Mouse (Mus musculus): ENCODE results near the gene Celf2.

The Celf2 gene

GRCm38 (mm10) chr2:7171087-7171696, 338.2 kb downstream of the Celf2 start:
- no peak for DNase-seq

DNA sequence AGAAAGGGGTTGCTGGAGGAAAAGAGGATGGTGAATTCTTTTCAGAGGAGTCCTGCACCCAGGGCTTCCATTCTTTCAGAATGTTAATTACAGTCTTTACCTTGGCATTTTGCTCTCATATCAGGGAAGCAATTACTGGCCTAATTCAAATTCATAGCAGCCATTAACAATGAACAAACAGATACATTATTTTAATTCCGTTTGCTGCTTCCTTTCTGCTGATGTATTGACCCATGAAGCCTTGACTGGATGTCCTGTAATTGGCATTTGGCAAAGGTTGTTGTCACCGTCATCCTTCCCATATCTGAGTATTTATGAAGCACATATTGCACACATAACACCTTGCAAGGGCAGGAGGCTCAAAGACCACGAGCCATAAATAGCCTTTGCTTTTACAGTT, 343.6 kb downstream of the Celf2 start:
- DNase-seq = no peak

DNA sequence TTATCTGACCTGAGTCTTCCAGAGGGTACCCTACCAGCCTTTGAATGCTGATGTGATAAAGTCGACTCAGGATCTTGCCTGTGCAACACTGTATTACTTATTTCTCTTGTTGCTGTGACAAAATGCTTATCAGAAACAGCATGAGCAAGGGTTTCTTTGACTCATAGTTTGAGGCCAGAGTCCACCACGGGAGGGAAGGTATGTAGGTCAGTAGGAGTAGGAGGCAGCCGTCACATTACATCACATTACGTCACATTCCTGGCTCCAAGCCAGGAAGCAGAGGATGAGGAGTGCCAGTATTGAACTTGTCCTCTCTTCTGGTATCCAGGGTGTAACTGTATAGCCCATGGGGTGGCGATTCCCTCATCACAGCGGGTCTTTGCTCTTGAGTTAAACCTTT, 349.3 kb downstream of the Celf2 start:
- no peak for DNase-seq

DNA sequence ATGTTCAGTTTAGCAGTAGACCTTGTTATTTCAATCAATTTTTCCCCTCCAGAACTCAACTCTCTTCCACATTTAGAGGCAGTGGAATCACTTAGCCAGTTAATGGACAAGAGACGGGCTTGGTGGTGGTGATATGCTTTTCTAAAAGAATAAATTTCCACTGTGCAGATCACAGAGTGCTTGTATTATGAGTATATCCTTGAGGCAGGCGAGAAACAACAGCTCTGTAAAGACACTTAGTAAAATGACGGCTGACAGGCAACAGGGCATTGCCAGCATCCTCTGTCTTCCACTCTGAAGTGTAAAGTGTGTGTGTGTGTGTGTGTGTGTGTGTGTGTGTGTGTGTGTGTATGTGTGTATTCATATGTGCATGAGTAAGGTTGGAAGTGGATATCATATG, 362.1 kb downstream of the Celf2 start:
- DNase-seq = no peak

- DNase-seq = no peak
Measured at GRCm38 (mm10) chr2:7145541-7146043, 363.8 kb downstream of the Celf2 start.

- no peak for DNase-seq
Measured at GRCm38 (mm10) chr2:7144871-7145270, 364.5 kb downstream of the Celf2 start.

- DNase-seq = no peak
Measured at GRCm38 (mm10) chr2:7123366-7123765, 386.0 kb downstream of the Celf2 start.

DNA sequence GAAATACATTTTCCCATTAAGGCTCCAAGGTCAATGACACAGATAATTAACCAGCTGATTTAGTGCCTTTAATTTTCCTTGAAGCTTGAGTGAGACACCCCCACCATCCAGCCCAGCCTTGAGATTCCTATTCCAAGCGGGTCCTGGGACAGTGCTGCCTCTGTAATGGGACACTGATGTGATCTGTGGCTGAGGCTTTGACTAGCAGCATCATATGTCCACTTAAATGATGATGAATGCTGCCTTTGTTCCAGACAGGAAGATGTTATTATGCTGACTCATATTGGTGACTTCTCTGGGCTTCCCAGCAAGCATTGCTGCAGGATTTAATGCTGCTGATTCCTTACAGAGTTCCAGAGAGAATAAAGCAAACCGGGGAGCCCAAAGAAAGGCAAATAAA, 393.6 kb downstream of the Celf2 start:
- no peak for DNase-seq

DNA sequence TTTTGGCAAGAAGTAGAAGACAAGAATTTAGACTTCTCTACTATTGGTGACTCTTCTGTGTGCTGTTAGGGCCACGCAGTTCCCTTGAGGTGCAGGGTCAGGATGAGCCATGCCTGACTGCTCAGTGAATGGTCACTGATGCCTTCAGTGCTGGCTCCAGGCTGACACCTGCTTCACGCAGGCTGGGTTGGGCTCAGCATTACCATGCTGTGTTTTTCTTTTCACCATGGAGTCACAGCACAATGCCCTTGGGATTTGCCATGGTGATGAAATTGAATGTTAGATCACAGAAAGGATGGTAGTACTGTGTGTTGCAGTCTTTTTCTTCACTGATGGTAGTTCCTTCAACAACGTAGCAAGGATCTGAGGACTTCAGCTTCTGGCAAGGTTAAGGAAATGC, 394.2 kb downstream of the Celf2 start:
- no peak for DNase-seq

DNA sequence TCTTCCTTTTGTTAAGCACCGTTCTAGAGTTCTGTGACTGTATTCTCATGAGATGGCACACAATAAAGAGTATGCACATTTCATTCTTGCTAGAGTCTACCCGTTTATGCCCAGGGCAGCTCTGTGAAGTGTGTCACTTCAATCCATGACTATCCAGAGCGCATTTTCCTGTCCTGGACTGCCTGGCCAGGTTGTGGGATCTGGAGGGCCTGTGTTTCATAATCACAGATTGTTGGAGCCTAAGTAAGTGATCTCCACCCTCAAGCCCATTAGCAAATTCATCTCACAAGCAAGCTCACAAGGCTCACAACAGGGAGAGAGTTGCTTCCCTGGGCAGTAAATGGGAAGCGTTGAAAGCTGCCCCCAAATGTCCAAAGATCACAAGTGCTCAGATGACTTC, 395.6 kb downstream of the Celf2 start:
- no peak for DNase-seq

DNA sequence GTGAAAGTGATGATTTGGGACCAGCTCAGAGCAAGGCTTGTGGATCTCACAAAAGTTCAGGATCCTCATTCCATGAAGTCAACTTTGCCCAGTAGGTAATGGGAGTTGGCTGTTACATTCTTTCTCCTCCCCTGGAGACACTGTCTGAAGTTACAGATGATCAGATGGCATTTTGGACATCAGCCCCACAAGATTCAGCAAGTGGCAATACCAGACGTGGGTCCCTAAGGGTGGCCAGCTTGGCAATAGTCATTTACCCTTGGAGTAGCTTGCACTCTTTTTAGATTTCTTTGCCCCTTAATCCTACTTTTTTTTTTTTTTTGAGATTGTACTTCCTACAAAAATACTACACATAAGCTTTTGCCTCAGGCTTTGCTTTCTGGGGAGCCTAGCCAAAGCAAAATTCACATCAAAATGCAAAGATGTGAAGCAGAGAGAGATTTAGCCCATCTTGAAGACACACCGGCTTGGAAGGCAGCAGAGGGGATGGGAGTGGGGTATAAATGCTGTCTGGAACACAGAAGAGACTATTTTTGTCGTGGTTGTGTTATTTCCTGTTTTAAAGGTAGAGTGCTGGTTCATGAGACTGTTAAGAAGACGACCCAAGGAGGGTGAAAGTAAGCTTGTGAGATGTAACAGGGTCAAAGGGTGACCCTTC, 397.1 kb downstream of the Celf2 start:
- DNase-seq = no peak

DNA sequence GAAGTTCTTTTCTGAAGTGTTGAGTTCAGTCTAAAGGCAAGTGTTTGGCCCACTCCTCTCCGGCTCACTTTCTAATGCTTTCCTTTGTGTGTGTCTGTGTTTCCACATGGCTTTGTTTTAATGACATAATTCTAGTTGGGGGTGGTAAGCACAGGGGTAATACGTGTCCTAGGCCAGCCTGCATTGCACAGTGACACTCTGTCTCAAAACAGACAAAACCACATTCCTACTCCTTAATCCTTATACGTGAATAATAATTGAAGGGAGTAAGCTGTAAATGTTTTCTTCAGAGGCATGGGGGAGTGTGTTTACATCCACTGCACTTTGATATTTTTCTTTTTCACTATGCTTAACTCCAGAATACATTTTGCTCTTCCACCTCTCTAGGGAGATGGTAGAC, 415.9 kb downstream of the Celf2 start:
- no peak for DNase-seq

DNA sequence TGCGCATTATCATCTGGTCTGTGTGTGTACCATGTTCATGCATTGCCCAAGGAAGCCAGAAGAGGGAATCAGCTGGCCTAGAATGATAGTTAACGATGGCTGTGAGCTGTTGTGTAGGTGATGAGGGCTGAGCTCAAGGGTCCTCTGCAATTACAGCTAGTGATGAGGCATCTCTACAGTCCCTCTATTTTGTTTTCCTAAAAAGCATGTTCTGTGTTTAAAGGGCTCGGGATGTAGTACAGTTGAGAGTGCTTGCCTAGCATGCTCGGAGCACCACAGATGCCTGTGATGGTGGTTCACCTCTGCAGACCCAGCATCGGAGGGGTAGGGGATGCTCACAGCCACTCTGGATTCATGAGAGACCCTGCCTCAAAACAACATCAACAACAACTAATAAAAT, 416.7 kb downstream of the Celf2 start:
- no peak for DNase-seq

DNA sequence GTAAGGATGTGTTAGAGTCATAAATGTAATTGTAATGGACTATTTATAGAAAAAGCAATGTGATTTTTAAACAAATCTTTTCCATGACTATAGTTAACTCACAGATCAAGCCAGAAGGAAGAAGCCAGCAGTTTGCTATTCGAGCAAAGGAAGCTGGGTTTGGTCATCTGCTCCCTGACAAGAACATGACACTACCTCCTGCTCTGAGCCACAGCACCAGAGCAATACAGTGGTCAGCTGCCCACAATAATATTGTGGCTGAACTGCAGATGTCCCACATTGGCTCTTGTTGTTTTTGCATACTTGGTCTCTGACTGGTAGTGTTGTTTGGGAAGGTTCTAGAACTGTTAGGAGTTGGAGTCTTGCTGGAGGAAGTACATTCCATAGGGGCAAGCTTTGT, 418.9 kb downstream of the Celf2 start:
- no peak for DNase-seq

GRCm38 (mm10) chr2:7089069-7089834, 420.1 kb downstream of the Celf2 start:
- DNase-seq = no peak

DNA sequence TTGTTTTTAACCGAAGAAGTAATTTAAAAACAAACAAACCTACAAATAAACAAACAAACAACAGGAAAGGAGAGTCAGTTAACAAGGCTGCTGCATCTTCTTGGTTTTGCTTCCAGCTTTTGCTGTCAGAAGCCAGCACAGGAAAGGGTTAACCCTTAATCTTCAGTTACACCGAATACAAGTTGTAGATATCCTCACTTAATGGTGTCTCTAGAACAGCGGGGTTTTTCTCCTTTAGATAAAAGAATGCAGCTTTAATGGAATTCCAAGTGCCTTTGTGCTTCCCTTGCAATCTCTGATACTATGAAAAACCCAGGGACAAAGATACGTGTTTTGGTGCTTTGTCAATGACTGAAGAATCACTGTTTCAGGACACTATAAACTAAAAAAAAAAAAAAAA, 420.8 kb downstream of the Celf2 start:
- no peak for DNase-seq

- DNase-seq = no peak
Measured at GRCm38 (mm10) chr2:7087480-7087879, 421.9 kb downstream of the Celf2 start.

DNA sequence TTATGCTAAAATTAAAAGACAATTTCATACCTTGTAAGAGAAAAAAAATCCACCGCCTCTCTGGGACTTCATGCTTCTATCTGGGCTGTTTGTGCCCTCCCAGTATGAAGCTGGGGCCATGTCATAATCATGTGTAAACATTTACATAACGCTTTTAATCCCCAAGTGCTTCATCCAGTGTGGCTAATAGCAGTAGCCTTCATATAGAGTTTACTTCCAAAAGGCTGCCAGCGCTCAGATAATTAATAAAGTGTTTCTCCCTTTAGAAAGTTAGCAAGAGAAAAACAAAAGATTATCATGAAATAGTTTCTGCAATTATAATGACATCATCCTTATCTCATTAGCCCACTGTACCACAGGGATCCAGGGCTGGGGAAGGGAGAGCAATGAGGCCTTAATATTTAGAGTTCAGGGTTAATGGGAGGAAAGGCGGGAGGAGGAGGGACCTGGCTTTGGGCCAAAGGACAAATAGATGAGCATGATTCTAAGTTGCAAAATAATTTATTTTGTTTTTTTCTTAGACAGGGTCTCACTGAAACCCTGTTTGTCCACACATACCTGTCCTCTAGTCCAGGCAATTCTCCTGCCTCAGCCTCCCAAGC, 425.8 kb downstream of the Celf2 start:
- no peak for DNase-seq

- DNase-seq = no peak
Measured at GRCm38 (mm10) chr2:7082376-7083025, 426.9 kb downstream of the Celf2 start.

GRCm38 (mm10) chr2:7080794-7081783, 428.3 kb downstream of the Celf2 start:
- DNase-seq = no peak

DNA sequence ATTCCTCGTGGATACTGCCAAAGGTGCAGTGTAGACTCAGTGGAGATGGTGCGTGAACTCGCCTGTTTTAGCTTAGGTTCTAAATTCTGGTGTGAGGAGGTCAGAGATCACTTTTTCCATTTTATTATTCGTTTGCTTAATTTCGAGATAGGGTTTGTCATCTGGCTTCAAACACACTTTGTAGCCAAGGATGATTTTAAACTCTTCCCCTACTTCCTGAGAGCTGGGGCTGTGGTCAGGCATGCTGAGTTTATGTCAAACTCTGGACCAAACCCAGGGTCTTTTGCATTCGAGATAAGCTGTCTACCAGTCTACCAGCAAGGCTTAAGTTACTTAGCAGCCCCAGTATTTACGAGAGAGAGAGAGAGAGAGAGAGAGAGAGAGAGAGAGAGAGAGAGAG, 429.3 kb downstream of the Celf2 start:
- DNase-seq = no peak

- no peak for DNase-seq
Measured at GRCm38 (mm10) chr2:7079390-7079789, 430.0 kb downstream of the Celf2 start.
